Mouse (Mus musculus) T-helper 1 cell (primary cell): ENCODE measurements around the gene Slc22a1.
"Not testable (repeated sequence)": the region's sequence is repeated elsewhere in the genome, so short reads cannot be mapped to it uniquely, and the experiment has no call there.

Experiments used
- in situ Hi-C: fragments of 300-600 bp; cut with MboI, MseI; formaldehyde crosslinking; loops from one replicate; pipeline ENCODE4 v1.15.1; 2025; ENCODE audit warnings: high pct_unique_total_duplicates

Gene Slc22a1

DNA sequence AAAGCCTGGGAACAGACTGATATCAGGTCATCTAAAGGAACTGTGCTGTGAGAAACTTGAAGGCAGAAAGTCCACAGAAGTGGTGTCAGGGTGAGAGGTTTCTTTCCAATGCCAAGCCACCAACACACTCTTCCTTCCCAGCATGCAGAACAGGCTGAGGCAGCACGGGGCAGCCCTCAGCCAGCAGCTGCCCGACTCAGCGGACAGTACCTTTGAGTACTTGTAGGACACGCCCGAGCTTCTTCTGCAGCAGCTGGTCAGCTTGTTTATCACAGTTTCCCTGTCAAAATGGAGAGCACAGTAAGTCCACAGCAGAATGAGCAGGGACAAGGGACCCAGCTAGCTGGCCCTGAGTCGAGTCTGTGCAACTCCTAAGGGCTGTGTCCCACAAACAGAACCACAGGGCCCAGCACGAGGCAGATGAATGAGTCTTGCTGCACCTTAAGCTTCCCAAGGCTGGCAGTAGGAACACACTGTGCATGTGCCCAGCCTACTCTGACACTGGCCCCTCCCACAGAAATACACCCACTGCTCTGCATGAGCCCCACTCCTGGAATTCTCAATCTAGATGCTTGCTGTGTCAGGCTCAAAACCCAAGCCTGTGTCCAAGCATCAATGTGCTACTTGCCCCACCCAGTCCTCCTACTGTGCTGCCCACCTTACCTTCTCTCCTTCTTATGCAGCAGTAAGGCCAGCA, 9.4 kb upstream of the Slc22a1 start:
- in situ Hi-C loops, result no loop called here

DNA sequence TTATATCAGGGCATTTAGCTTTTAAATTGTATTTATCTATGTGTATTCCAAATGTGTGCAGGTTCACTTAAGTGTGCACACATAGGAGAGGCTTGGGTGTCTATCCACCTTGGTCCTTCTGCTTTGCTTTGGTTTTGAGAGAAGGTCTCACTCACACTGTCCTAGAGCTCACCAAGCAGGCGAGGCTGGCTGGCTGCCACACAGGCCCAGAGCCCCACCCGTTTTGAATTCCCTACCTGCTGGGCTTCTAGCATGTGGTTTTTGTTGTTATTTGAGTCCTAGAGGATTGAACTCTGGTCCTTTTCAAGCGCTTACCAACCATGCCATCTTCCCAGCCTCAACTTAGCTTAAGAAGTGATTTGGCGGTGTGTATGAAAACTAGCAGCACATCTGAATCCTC, 8.8 kb upstream of the Slc22a1 start:
- in situ Hi-C loops, result no loop called here

DNA sequence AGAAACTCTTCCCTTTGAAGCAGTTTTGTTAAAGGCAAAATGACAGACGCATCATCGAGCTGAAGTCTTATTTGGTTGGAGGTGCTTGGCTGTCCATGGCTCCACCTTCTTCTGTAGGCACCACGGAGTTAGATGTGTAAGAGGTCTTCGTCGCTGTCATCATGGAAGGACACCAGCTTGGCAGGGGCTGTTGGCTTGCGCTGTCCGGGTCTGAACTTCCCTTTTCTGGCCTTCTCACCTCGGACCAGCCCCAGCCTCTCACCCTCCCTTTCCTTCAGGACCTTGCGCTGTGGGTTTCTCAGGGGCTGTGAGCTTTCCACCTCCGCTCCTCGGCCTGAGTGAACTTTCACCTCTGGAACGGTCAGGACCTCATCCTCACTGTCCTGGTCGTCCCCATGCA, 8.0 kb upstream of the Slc22a1 start:
- in situ Hi-C loops, result no loop called here

DNA sequence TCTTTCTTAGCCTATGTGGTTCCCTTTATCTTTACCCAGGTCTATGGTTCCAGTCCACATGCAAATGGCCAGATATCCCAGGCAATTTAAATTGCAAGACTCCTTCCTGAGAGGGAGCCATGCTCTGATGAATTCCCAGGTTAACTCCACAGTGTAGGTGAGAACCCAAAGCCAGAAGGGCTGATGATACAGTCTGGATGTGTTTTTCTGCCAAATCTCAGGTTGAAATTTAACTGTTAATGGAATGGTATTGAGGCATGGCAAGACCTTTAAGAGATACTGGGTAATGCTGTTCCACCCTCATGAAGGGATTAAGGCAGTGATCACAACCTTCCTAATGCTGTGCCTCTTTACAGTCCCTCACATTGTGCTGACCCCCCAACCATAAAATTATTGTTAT, 2.6 kb upstream of the Slc22a1 start:
- in situ Hi-C loops, result no loop called here

DNA sequence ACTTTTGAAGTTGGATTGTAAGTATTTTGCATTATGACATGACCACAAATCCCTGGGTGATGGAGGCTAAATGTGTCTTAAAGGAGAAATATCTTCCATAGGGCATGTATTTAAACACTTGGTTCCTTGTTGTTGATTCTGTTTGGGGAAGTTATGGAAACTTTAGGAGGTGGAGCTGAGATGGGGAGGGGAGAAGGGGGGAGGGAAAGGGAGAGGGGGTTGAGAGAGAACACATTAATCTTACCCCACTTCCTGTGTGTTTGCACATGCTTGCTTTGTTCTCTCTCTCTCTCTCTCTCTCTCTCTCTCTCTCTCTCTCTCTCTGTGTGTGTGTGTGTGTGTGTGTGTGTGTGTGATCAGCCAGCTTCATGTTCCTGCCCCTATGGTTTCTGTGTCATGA, 1.5 kb upstream of the Slc22a1 start:
- in situ Hi-C loops, result no loop called here

DNA sequence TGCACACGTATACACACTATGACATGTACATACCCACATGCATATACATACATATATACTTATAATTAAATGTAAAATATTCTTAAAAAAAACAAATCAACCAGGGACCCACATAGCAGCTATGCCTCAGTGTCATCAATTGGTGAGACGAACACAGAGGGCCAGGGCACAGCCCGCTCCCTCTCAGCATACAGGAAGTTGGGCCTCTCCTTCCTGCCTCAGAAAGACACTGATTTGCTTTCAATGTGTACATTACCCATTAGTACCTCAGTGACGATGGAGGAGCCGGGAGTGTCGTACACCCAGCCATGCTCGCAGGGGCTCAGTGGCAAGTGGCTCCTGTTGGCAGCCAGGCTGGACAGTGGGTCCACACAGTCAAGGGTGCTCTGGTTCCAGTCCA, 649 bp downstream of the Slc22a1 start:
- in situ Hi-C loops, result not testable (repeated sequence)

DNA sequence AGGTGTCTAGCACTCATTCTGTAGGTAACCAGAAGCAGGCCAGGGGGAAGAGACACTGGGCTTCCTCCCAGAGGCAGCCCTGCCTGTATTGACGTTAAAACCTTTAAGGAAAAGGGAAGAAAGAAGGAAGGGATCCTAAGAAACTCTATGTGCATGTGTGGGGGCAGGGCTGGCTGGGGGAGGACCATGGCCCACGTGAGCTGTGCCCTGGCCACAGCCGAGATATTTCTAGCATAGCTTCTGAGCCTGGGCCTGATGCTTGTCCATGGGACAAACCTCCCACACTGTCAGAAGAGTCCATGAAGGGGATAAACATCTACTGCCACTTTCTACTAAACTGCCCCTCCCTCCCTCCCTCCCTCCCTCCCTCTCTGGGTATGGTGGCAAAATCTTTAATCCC, 1.8 kb downstream of the Slc22a1 start:
- in situ Hi-C loops, result no loop called here

DNA sequence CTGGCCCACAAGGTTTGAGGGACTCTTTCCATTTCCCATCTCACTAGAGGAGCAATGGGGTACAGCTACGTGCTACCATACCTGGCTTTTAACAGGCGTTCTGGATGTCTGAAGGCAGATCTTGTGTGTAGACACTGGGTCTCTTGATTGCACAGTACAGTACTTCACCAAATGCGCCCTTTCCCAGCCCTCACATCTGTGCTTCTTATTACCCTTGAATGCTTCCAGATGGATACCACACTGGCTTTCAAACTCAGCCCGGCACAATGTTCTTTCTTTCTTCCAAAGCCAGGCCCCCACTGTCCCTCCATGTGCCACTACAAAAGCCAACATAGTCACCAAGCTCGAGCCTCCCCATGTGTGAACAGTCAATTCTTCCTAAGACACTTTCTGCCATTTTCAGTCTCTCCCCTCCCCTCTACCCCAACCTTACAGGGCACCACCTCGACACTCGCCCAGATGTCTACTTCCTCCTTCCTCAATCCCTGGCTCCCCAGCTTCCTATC, 3.3 kb downstream of the Slc22a1 start:
- in situ Hi-C loops, result no loop called here

DNA sequence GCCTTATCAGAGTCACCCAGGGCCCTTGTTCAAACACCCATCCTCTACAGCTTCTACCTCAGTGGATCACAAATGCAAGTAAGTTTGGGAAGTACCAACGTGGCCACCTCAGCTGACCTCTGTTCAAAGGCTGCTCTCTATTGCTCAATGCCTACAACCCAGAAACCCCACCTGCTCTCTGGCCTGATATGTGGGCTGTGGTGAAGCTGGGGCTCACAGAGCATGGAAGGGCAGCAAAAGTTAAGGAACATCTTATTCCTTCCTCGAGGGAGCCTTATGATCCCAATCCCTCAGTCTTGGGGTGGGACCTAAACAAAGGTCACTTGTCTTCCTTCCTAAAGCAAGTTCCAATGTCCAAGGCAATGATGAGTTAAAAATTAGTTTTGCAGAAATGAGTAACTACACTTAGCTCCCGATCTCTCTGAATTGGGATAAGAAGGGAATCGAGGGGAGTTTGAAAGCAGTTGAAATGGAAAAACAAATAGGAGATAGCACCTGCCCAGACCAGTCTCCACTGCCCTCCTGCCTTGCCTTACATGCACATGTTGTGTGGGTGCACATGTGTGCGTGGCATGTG, 4.5 kb downstream of the Slc22a1 start:
- in situ Hi-C loops, result no loop called here

DNA sequence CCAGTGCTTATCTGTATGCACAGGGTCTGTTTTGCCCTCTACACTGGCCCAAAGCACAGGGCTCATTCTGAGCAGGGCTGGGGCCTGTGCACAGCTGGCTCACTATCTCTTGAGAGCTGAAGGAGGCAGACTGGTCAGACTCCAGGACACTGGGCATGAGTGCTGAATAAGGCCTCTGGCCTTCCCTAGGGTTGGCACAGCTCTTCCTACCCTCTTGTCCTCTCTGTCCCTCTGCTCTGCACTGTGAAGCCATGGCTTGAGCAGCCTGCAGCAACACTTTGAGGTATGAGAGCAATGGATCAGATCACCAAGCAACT, 6.3 kb downstream of the Slc22a1 start:
- in situ Hi-C loops, result no loop called here

DNA sequence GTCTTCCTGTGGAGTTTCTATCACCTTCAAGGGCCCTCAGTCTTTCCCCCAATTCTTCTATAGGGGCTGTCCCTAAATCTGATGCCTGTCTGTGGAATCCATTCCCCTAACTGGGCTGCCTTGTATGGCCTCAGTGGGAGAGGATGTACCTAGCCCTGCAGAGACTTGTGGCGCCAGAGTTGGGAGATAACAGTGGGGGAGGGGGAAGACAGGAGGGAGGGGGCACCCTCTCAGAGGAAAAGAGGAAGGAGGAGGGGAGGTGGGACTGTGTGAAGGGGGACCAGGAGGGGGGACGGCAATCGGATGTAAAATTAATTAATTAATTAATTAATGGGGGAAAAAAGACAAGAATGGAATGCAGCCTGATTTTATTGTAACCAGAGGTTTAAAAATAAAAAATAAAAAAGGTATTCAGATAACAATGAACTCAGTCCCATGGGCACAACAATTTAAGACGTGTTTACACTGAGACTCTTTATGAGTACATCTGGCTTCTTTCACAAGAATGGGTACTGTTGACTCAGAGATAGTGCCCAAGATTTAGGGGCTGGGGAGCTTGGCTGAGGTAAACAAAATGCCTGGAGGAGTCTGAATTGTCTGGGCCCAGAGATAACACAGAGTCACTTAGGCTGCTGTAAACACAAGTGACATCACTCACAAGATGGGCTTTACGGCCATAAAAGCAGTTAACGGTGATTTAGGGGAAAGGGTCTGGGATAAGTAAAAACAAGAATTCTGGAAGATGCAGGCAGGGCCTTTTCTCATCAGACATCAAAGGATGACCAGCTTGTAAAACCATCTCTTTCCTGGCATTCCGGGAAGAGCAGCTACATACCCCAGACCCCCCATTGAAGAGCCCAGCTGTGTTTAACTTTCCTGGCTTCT, 6.9 kb downstream of the Slc22a1 start:
- in situ Hi-C loops, result no loop called here

DNA sequence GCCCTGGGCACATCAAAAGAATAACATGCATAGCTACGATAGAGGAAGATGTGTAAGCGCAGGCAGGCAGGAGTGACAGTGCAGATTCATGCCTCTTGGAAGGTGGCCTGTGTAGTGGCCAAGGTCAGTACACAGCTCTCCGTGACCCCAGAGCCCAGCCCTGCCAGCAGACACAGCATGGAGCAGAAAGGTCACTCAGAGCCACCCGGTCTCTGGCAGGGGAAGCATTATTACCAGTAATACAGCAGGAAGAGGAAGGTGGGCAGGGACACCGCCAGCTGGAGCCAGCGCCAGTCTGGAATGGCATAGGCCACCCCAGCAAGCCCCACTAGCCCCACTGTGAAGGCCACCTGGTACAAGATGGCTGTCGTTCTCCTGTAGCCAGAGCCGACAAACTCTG, 11.5 kb downstream of the Slc22a1 start:
- in situ Hi-C loops, result no loop called here

DNA sequence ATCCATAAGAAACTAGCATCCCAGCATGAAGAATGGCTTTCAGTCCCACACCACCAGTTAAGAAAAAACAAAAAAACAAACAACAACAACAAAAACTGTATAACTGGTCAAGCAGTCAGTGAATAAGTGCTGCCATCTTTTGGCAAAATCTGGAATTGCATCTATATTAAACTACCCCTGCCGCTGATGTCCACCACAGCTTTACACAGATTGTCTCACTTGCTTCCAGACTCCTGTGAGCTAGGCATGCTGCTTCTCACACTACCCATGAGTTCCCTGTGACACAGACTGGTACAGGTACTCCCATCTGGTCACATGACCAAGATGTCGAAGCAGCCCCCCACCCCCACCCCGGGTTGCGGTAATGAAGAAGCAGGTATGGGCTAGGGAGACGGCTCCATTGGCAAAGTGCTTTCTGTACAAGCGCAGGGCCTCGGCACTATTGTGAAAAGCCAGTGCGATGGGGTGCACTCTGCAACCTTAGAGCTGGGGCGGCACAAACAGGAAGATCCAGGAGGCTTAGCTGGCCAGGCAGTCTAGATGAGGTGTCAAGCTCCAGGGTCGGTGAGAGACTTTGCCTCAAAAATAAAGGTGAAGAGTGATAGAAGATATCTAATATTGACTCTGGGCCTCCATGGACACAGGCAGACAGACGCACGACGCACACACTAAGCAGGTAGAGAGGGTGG, 14.9 kb downstream of the Slc22a1 start:
- in situ Hi-C loops, result no loop called here

DNA sequence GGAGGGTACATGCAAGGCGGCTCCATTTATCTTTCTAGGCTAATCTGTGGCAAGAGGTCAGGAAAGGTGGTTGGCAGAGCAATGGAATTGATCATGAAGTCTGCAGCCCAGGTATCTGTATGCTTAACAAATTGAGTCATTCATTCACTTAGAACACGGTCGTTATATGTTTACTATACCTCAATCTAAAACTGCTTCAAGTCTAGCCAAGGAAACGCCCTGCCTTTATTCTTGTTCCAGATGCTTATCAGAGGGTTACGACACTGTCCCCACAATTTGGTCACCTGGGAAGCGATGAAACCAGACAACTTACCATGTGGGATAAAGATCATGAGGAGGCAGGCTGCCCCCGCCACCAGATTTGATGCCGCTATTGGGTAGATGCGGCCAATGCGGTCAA, 16.4 kb downstream of the Slc22a1 start:
- in situ Hi-C loops, result no loop called here

DNA sequence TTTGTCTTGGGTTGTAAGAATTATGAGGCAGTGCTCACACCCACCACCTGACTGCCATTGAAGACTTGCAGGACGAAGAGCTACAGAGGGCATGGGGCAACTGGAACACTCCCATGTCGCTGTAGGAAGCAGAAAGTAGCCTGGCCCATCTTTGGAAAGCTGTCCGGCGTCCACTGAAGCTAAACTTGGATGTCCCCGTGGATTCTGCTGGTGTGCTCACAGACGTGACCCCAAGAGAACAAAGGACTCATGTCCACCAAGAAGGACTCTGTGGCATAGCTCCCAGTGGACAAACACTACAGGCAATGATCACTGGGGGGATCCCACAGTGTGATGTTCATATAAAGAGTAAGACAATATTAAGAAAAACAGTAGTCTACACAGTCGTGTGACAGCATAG, 16.8 kb downstream of the Slc22a1 start:
- in situ Hi-C loops, result no loop called here

DNA sequence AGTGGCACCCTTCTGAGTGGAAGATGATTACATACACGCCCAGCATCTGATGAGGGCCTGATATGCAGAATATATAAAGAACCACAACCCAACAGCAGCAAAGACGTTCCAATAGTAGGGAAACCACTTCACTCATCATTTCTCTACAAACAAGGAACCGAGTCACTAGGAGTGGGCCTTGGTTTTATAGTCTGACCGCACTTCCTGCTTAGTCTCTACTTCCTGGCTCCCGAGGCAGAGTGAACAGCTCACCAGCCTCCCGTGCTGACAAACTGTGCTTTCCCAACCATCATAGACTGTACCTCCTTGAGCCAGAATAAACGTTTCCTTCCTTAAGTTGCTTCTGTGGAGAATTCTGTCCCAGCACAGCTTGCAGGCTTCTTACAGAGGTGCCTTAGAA, 19.8 kb downstream of the Slc22a1 start:
- in situ Hi-C loops, result no loop called here

DNA sequence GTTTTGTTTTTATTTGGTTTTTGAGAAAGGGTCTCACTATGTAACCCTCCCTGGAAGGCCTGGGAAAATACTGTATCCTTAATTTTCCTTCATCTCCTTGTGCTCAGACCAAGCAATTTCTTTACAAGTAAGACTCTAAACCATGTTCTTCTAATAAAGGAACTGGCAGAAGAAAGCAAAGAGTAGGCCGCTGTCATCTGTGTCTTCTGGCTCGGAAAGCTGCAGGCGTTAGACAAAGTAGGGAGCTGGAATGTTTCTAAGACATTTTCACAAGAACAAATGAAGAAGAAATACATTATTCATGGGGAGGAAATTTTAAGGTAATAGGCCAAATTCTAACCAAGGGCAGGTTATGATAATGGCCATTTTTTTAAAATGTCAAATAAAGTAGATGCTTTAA, 21.6 kb downstream of the Slc22a1 start:
- in situ Hi-C loops, result no loop called here

DNA sequence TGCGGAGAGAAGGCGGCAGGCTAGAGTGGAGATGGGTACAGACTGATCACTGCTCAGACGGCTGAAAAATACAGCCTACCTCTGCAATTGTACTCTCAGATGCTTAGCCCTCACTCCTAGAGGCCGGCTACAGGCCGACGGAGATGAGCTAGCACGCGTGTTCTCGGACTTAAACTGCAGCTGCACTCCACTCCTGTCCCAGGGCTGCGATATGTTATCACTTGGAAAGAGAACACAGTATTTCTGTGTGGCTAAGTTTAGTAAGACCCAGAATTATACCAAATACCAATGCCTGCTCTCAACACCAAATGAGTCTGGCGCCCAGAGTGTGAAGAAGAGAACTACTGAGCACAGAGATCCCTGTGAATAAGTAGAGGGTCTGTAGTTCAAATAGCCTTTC, 23.0 kb downstream of the Slc22a1 start:
- in situ Hi-C loops, result no loop called here

DNA sequence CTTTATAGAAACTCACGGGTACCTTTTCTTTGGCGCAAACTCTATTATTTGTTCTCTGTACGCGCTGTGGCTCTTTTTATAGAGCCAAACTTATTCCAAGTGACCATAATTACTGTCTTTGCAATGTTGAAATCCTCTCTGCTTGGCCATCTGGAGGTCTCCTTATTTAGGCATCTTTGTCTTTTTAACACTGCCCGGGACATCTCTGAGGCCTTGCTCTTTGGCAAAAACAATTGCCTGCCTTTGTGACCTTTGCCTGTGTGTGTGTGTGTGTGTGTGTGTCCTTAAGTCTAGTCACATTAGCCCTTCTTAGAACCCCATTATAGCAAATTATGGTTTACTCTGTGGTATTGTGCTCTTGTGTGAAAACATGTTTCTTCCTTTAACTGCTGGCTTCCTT, 30.2 kb downstream of the Slc22a1 start:
- in situ Hi-C loops, result no loop called here

DNA sequence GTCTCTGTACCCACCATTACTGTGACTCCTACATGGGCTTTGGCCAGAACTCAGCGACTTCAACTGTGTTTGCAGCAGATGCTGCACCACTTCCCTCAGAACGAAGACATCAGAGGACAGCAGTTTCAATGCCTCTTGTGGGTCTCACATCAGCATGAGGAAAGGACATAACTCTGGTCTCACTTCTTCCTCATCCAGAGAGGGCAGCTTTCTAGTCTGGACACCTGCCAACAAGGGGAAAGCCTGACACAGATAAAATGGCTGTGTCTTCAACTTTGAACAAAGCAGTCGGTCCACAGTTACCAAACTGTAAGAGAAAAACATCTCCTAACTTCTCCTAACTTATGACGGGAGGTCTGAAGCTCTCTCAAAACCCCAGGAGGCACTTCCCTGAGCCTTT, 34.5 kb downstream of the Slc22a1 start:
- in situ Hi-C loops, result no loop called here

DNA sequence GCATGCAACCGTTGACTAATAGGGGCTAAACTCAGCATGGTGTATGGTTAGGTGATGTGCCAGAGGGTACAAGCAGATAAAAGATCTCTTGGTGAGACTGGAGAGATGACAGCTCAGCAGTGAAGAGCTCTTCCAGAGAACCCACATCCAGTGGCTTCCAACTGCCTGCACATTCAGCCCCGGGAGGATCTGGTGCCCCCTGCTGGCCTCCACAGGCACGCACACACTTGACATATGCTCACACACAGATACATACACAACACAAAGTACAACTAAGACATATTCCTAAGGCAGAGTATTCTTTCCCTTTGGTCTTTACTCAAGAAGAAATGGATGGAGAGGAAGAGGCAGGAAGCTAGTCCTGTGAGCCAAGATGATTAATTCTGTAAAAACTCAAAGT, 36.0 kb downstream of the Slc22a1 start:
- in situ Hi-C loops, result no loop called here

DNA sequence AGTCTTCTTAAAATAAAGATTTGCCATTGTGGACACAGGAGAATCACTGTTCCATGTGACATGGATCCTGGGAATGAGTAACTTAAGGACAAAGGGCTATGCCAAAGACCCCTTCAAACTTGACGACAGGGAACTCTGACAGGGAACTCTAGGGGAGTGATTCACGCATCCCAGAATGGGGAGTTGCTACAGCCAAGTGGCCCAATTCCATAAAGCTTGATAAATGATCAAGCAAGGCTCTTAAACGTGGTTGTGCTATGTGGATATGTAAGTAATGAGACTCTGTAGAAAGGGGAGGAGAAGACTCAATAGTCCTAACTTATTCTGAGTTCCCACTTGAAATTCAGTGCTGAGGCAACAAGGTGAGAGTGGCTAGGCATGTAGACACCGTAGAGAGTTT, 40.8 kb downstream of the Slc22a1 start:
- in situ Hi-C loops, result no loop called here
